Mouse (Mus musculus): Measurements from ENCODE around the gene Gli2. TPM values are rescaled to one million over a fixed set of nuclear protein-coding genes. Genes with fewer than 3 reads are reported as not detected.

The Gli2 gene
- total and polyA plus RNA-seq, 3 experiments = 1.5 to 11.3 TPM; not detected in 1

DNA sequence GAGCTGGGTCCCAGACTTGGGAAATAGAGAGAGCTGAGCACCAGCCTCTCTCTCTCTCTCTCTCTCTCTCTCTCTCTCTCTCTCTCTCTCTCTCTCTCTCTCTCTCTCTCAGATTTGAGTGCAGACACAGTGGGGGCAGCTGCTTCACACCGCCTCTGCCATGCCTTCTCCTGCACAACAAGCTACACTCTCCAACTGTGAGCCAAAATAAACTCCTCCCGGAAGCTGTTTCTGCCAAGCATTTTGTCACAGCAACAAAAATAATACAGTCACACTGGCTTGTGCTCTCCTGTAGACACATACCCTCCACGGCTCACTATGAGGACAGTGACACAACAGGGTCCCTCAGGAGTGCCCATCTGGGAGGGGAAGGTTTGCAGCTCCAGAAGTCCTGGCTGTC is 36.6 kb downstream of the Gli2 start:
- no peak for TF ChIP-seq ZKSCAN1 (IDR thresholded peaks at IDR 0.05; ENCODE audit: low read depth, low read length)
- Histone ChIP-seq H3K79me2 (ENCODE audit: control insufficient read depth, insufficient read depth, low read length, poor library complexity) (no peaks in the 10 kb centered on the region), H3K36me3 (ENCODE audit: control insufficient read depth in 1 of 2, insufficient read depth in 2 of 2, low read length in 2 of 2) (no peaks in the 10 kb centered on the region), H3K27me3 (ENCODE audit: control insufficient read depth in 1 of 2, insufficient read depth in 2 of 2, low read length in 2 of 2) (0 out of 4 replicates have a peak, but pooled peaks cover 0 to 3% of the 10 kb centered on the region in 2 experiments), H3K27ac (ENCODE audit: control insufficient read depth, low read depth, low read length) (no peak overlapping the region), H3K4me3 (ENCODE audit: control insufficient read depth in 1 of 2, insufficient read depth in 1 of 2, low read depth in 2 of 2, low read length in 2 of 2) (no peak overlapping the region), H3K4me1 (ENCODE audit: control insufficient read depth in 1 of 2, insufficient read depth in 2 of 2, low read length in 2 of 2) (no peaks in the 10 kb centered on the region), H3K9me3 (replicated peaks; ENCODE audit: insufficient read depth, low read length) (no peaks in the 10 kb centered on the region), H3K9ac (ENCODE audit: control insufficient read depth, low read depth, low read length, poor library complexity, severe bottlenecking) (no peak overlapping the region)
- DNase-seq (ENCODE audit: low read depth, low spot score) = no peak

DNA sequence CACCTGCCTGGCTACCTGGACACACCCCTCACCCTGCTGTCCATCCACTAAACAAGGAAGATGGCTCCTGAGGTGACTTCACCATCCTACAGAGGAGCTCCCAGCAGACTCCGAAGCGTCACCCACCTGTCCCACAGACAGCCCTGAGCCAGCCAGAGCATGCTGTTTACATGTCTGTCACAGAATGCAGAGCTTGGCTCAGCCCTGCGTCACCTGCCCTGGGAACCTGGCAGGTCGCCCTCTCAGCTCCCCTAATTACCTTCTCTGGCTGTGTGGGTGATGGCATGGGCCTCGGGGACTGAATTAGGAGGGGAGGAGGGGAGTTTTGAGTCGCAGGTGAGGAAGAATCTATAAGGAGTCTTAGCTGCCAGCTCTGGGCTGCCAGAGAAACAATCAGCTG is 38.3 kb downstream of the Gli2 start:
- Histone ChIP-seq H3K9ac (ENCODE audit: control insufficient read depth, low read depth, low read length, poor library complexity, severe bottlenecking) (no peak overlapping the region), H3K36me3 (ENCODE audit: control insufficient read depth in 1 of 2, insufficient read depth in 2 of 2, low read length in 2 of 2) (no peaks in the 10 kb centered on the region), H3K27ac (ENCODE audit: control insufficient read depth, low read depth, low read length) (no peak overlapping the region), H3K4me1 (ENCODE audit: control insufficient read depth in 1 of 2, insufficient read depth in 2 of 2, low read length in 2 of 2) (no peaks in the 10 kb centered on the region), H3K79me2 (ENCODE audit: control insufficient read depth, insufficient read depth, low read length, poor library complexity) (no peaks in the 10 kb centered on the region), H3K4me3 (ENCODE audit: control insufficient read depth in 1 of 2, insufficient read depth in 1 of 2, low read depth in 2 of 2, low read length in 2 of 2) (no peak overlapping the region), H3K9me3 (replicated peaks; ENCODE audit: insufficient read depth, low read length) (no peaks in the 10 kb centered on the region), H3K27me3 (ENCODE audit: control insufficient read depth in 1 of 2, insufficient read depth in 2 of 2, low read length in 2 of 2) (0 out of 4 replicates have a peak, but pooled peaks cover 0 to 3% of the 10 kb centered on the region in 2 experiments)
- TF ChIP-seq MAX (IDR thresholded peaks at IDR 0.05; ENCODE audit: low read length) = no peak
- no peak for TF ChIP-seq NELFE (IDR thresholded peaks at IDR 0.05; ENCODE audit: low read depth, low read length)
- no peak for TF ChIP-seq POLR2AphosphoS5 (IDR thresholded peaks at IDR 0.05; ENCODE audit: borderline replicate concordance, low read depth, low read length)
- TF ChIP-seq HCFC1 (IDR thresholded peaks at IDR 0.05; ENCODE audit: low read depth, low read length) = no peak
- no peak for TF ChIP-seq MAFK (IDR thresholded peaks at IDR 0.05; ENCODE audit: borderline replicate concordance, low read depth, low read length)
- no peak for TF ChIP-seq TBP (IDR thresholded peaks at IDR 0.05; ENCODE audit: low read depth, low read length)
- no peak for TF ChIP-seq ZKSCAN1 (IDR thresholded peaks at IDR 0.05; ENCODE audit: low read depth, low read length)
- no peak for TF ChIP-seq UBTF (IDR thresholded peaks at IDR 0.05; ENCODE audit: borderline replicate concordance, insufficient read depth, low read depth, low read length)
- TF ChIP-seq NRF1 (IDR thresholded peaks at IDR 0.05; ENCODE audit: insufficient read depth, low read depth, low read length, poor library complexity, severe bottlenecking) = no peak
- no peak for TF ChIP-seq GABPA (IDR thresholded peaks at IDR 0.05; ENCODE audit: low read depth, low read length)
- TF ChIP-seq TAL1 (IDR thresholded peaks at IDR 0.05; ENCODE audit: low read length) = no peak
- no peak for TF ChIP-seq CHD1 (IDR thresholded peaks at IDR 0.05; ENCODE audit: low read depth, low read length)
- no peak for TF ChIP-seq MYB (IDR thresholded peaks at IDR 0.05; ENCODE audit: low read depth, low read length)
- DNase-seq (ENCODE audit: low read depth, low spot score) = no peak

DNA sequence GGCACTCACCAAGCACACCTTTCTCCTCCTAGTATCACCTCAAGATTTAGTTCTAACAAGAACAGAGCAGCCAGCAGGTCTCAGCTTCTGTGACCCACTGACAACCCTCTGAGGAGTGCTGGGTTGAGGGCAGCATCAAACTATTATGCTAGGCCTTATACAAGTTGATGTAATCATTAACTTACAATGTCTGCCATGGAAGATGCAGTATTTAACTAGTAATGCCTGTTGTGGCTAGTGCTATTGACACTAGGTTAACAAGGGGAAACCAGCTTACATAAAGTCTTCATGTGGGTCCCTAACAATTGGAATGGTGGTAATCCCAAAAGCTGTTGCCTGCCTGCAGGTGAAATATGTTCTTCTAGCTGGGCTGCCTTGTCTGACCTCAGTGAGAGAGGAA is 44.5 kb downstream of the Gli2 start:
- Histone ChIP-seq H3K36me3 (ENCODE audit: control insufficient read depth in 1 of 2, insufficient read depth in 2 of 2, low read length in 2 of 2) (no peaks in the 10 kb centered on the region), H3K4me1 (ENCODE audit: control insufficient read depth in 1 of 2, insufficient read depth in 2 of 2, low read length in 2 of 2) (no peaks in the 10 kb centered on the region), H3K4me3 (ENCODE audit: control insufficient read depth in 1 of 2, insufficient read depth in 1 of 2, low read depth in 2 of 2, low read length in 2 of 2) (no peak overlapping the region), H3K9ac (ENCODE audit: control insufficient read depth, low read depth, low read length, poor library complexity, severe bottlenecking) (no peak overlapping the region), H3K79me2 (ENCODE audit: control insufficient read depth, insufficient read depth, low read length, poor library complexity) (no peaks in the 10 kb centered on the region), H3K27me3 (ENCODE audit: control insufficient read depth in 1 of 2, insufficient read depth in 2 of 2, low read length in 2 of 2) (no peaks in the 10 kb centered on the region), H3K9me3 (replicated peaks; ENCODE audit: insufficient read depth, low read length) (no peaks in the 10 kb centered on the region), H3K27ac (ENCODE audit: control insufficient read depth, low read depth, low read length) (no peak overlapping the region)
- TF ChIP-seq TAL1 (IDR thresholded peaks at IDR 0.05; ENCODE audit: low read length) = no peak
- DNase-seq (ENCODE audit: low read depth, low spot score) = no peak

Measured in MEL (cell line).